Mouse (Mus musculus) WW6 (cell line): ENCODE measurements at regions not wholly inside any gene's neighbourhood (a gene's known extent, or its start where the extent isn't known, plus 50 kb on each side); places are given as distances from the start of the nearest gene placed in this dataset.

ENCODE experiments used
- DNase-seq: peaks from one replicate; pipeline ENCODE4 v3.0.0-alpha.2; 2013; ENCODE audit warnings: low read depth, low spot score

DNA sequence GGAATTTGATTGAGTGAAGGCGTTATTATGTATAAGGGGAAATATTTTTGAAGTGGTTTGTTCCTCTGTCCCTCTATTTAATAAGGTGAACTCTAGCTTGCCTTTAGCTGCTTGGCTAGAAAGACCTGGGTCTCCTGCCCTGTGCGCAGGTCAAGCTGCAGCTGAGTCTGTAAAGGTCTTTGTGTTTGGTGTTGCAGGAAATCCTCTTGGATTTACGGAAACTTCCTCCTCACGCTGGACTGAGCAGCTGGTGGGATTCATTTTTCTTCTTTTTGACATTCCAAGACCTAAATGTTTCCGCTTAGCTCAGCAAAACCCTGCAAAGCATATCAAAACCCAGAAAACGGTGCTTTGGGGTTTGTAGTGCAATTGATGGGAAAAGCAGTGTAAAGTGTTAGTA is 402.2 kb upstream of the Mmadhc start:
- DNase-seq: no peak

GRCm38 (mm10) chr2:50696575-50696974 is 400.0 kb upstream of the Mmadhc start:
- DNase-seq: no peak

DNA sequence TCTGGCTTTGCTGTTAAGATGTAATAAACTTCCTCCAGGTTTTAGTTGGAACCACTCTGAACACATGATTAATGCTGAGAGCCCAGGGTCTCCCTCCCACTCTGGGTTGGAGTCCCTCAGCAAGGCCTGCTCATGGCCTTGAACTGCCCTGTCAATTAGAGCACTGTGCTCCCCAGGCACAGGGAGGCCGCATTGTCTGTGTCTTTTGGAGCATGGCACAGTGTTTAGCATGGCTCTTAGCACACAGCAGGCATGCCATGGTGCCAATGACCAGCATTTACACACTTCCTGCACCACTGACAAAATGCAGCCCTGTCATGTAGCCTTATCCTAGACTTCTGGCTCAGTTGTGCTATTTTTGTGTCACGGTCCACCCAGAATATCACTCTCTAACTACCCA is 398.2 kb upstream of the Mmadhc start:
- DNase-seq: no peak

- DNase-seq: no peak
Measured at GRCm38 (mm10) chr2:50693784-50694350, 397.3 kb upstream of the Mmadhc start.

GRCm38 (mm10) chr2:50690120-50691103 is 393.8 kb upstream of the Mmadhc start:
- DNase-seq: no peak

GRCm38 (mm10) chr2:50687672-50688151 is 391.1 kb upstream of the Mmadhc start:
- no peak for DNase-seq

DNA sequence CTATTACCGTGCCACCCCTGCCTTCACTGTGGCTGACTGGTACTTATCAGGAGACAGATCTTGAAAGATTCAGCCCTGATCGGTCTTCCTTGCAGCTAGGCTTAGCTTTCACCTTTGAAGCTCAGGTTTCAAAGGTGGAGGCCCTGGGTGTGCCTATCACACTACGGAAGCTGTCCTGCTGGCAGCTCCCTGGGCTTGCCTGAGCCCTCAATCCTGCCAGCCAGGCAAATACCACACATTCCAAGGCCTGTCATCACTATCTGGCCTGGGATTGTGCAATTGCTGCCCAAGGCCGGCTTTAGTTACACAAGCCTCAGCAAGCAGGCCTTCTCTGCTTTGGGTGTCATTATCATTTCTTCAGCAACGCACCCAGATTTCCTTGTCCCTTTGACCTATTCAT is 390.6 kb upstream of the Mmadhc start:
- DNase-seq: no peak

GRCm38 (mm10) chr2:50677456-50677855 is 380.9 kb upstream of the Mmadhc start:
- DNase-seq: no peak

GRCm38 (mm10) chr2:50675736-50676550 is 379.3 kb upstream of the Mmadhc start:
- DNase-seq: no peak

GRCm38 (mm10) chr2:50674856-50675175 is 378.2 kb upstream of the Mmadhc start:
- no peak for DNase-seq

DNA sequence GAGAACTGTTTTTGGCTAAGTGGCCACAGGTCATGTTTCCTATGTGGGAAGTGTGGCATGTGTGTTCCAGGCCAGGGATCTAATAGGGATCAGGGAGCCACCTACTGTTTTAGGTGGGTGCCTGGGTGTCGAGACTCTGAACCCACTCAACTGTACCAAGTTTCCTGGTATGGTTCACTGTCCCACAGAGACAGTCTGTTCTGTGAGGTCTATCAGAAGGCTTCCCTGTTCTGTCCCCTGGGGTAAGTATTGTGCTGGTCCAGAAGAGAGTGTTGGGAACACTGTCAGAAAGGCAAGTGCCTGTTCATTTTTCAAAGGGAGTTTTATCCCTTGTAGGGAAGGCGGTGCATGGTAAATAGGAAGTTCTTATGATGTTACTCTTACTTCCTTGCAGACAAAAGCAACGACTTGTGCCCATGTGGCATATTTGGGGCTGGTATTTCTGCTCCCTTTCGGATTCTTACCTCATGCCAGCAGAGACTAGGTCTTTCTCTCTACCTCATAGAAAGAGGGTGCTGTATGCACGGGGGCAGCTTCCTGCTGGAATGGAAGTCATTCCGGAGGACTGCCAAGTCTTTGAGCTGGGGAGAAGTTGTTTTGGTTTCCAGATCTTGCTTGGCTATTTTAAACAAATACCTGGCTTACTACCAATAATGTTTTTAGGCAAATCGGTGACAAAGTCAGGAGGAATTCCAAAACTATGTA is 377.7 kb upstream of the Mmadhc start:
- no peak for DNase-seq

DNA sequence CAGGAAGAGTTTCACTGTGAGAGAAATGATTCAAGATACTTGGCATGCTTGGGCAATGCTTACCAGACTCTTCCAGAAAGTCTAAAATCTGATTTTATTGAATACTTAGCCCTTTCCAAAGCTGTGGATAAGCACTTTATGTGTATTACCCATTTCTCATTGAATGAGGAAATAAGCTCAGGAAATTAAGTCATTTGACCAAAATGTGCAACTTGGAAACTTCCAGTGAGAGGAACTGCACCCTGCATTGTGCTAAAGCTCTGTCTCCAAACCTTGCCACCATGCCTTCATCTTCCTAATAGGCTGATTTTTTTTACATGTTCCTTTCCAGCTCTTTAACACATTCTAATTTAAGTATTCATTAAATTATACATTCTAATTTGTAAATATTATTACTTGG is 372.7 kb upstream of the Mmadhc start:
- no peak for DNase-seq

DNA sequence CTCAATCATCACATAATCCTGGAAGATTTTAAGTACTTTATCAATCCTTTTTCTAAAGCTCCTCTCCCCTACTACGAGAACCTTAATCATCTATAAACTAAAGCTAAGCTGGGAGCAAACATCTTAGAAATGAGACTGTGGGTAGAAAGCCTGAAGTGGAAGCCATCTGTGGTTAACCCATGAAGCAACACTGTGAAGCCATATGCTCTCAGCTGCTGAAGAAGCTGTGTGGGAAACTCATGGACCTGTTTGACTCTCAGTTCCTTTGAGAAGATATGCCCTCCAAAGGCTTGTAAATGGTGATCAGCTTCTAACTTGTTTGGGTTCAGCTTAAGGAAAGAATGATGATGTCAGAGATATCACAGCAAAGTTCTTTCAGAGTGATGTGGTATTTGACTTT is 372.2 kb upstream of the Mmadhc start:
- no peak for DNase-seq

DNA sequence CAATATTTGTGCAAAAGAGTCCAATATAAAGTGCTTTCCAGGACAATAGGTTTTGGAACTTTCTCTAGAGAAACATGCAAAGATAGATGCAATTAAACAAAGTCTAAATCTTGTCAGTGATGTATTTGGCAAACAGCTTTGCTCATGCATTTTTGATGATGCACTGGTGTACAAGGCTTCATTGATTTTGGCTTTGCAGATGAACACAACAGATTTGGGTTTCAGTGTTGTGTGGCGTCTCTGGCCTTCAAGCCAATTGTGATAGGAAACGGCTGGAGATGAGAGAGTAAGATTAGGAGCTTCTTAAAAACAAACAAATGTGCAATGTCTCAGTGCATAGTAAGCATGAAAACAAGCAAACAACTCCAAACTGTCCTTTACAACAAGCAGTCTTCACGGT is 370.6 kb upstream of the Mmadhc start:
- DNase-seq: no peak

GRCm38 (mm10) chr2:50662504-50662903 is 365.9 kb upstream of the Mmadhc start:
- DNase-seq: no peak

DNA sequence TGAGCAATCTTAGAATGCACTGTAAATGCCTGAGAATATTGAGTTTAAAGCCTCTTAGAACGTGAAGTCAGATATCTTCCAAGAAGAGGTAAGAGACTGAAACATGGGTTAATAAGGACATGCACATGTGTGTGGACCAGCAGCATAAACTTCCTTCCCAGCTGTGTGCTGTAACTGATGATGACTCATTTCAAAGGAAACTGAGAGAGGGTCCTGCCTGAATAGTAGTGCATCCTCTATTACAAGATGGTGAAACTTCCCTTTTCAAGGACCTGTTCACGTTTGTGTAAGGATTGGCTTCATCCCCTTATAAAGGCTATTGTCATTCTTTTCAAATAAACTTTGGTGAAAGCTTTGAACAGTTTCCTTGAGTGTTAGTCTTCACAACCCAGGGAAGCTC is 363.4 kb upstream of the Mmadhc start:
- no peak for DNase-seq

GRCm38 (mm10) chr2:50657826-50658225 is 361.2 kb upstream of the Mmadhc start:
- DNase-seq: no peak

GRCm38 (mm10) chr2:50656351-50656750 is 359.8 kb upstream of the Mmadhc start:
- DNase-seq: no peak

DNA sequence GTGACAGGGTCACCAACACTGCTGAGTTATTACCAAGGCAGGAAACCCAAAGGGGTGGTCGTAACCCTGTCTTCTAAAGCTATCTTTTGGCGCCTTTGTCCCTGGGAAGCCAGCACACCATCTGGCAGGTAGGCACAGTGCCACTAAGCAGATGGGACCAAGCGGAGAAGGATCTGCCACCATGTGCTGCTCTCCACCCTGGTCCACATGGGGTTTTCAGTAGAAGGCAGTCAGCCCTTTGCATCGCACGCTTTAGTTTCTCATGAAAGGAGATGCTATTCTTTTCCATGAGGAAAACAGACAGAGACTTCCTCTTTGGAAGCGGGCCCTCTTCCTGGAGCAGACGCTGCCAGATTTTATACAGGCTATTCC is 358.3 kb upstream of the Mmadhc start:
- DNase-seq: no peak

- no peak for DNase-seq
Measured at GRCm38 (mm10) chr2:50654221-50654952, 357.8 kb upstream of the Mmadhc start.

DNA sequence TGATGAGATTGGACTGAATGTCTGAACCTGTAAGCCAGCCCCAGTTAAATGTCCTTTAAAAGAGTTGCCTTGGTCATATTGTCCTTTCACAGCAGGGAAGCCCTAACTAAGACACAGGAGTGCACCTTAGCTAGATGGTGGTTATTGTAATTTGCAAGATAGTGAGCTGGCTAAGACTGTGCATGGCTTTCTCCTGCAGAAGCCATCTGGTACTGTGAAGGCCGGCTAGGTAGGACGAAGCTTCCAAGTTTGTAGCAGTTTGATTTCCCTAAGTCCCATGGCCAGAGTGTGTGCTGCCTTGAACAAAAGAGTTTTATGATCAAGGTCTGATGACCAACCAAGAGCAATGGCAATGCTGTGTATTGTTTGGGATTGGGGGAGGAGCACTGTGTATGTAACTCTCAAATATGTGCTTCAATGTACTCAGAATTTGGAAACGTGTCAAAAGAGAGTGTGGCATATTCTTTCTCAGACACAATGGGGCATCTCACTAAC is 356.6 kb upstream of the Mmadhc start:
- no peak for DNase-seq
